Mouse (Mus musculus): ENCODE results near the gene Cavin4.

The Cavin4 gene

DNA sequence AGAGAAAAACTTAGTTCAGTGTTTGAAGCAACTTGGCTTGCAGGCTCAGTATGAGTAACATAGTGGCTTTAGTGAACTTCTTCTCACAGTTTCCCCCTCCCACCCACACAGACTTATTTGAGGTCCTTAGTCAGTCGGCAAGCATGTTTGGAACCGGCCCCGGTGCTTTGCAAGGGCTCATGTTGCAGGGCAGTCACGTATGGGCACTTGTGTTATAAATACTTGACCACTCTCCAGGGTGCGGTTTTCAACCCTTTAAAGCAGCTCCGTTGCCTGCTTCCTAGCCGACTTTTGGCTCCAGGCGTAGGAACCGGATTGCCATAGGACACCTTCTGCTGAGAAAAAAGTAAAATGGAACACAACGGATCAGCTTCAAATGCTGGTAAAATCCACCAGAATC is at the start of gene Cavin4:
Cavin4 (plus strand) TSS at position 244 of the 400 bp plus-strand sequence.
- ATAC-seq (ENCODE audit: low TSS enrichment), result no peak

DNA sequence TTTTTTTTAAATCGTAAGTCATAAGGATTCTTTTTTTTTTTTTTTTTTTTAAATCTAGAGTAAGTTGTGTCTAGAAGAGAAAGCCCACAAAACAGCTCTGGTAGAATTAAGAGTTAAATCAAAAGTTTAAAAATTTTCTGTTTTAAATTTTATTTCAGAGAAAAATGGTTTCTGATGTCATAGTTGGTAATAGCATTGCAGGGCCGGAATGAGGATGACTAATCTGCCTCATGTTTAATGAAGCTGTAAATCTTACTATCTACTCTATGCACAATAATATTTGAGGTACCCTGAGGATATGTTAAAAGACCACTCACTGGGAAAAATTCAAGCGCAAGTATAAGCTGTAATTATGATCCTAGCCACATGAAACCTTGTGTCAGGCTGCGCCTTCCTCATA is 47.8 kb upstream of the Cavin4 start:
- no peak for ATAC-seq (ENCODE audit: low TSS enrichment)

DNA sequence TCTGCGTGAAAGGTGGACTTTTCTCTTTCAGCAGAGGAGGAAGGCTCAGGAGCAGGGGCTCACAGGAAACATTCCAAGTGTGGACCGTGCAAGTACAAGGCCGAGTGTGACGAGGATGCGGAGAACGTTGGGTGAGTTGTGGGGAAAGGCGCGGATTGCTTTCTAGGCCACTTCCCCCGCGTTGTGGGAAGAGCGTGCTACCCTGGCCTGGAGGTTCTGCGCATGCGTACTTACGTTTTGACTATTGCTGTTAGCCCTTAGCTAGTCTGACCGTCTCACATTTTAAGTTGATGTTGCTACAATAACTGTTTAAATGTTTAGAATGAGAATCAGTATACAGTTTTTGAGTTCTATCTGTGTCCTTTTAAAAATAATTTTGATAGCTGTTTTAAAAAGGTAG is 46.1 kb upstream of the Cavin4 start:
- no peak for ATAC-seq (ENCODE audit: low TSS enrichment)

DNA sequence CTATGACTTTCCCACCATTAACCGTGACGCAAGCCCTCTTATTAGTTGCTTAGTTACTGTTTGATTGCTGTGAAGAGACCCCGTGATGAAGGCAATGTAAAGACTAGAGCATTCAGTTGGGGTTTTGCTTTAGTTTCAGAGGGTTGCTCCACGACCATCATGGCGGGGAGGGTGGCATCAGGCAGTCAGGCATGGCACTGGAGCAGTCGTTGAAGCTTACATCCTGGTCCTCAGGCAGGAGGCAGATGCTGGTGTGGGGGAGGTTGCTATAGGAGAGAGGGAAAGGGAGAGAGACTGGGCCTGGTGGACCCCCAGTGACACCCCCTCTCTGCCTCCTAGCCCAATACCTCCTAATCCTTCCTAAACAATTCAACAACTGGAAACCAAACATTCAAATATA is 43.2 kb upstream of the Cavin4 start:
- no peak for ATAC-seq (ENCODE audit: low TSS enrichment)

DNA sequence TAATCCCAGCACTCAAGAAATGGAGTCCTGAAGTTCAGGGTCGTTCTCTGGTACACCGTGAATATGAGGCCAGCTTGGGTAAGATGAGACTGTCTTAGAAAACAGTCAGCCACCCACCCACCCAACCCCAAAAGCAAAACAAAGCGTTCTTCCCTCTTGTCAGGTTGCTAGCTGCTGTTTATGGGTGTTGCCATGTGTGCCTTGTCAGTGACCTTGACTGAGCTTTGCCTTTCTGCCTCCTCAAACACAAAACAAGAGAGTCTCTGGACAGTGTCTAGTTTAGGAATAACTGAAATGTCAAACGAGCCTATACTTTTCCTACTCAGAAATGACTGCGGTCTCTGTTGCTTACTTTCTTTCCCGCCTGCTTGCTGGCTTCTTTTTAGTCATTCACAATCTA is 41.1 kb upstream of the Cavin4 start:
- ATAC-seq (ENCODE audit: low TSS enrichment), result no peak

DNA sequence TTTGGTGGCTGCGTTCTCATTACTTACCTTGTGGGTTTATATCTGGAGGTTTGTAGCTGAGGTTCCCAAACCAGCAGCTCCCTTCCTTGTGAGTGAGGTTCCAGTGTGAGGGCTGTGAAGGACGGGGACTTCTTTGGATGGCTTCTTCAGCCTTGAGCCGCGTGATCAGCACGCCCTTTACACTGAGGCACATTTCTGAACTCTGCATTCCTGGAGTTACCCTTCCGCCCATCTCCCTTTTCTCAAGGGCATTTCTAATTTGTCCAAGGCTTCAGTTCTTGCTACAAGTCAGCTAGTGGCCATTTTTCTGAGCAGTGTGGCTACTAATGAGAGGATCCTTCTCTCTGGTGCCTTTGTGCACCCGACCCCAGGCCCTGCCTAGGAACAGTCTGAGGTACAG is 40.4 kb upstream of the Cavin4 start:
- ATAC-seq (ENCODE audit: low TSS enrichment), result no peak

DNA sequence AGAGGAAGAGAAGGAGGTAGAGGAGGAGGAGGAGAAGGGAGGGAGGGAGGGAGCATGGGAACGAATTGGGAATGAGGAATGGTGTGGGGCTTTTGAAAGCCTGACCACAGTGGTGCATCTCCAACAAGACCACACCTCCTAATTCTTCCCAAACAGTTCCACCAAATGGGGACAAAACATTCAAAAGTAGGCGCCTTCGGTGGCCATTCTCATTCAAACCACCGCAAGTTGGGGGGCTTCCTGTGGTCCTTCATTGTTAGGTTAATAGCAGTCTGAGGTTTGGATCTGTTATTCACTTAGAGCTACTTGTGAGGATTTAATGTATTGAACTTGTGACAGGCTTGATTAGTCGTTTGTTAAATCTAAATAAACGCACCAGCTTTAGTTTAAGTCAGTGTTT is 38.4 kb upstream of the Cavin4 start:
- ATAC-seq (ENCODE audit: low TSS enrichment), result no peak

DNA sequence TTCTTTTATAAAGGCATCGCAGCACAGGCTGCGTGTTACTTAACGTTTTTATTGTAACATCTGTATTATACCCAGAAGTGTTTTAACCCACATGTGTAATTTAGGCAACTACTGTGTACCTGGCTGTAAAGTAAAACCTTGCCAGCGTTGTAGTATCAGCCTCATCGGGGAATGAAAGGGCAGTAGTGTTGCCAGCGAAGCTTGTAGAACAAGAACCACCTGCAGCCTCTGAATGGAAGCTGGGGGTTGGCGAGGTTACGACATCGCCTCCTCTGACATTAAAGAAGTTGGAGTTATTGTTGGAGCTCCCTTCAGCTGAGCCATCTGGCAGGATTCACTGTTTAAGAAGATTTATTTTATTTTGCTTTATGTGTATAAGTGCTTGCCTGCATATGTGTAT is 37.5 kb upstream of the Cavin4 start:
- ATAC-seq (ENCODE audit: low TSS enrichment), result no peak

DNA sequence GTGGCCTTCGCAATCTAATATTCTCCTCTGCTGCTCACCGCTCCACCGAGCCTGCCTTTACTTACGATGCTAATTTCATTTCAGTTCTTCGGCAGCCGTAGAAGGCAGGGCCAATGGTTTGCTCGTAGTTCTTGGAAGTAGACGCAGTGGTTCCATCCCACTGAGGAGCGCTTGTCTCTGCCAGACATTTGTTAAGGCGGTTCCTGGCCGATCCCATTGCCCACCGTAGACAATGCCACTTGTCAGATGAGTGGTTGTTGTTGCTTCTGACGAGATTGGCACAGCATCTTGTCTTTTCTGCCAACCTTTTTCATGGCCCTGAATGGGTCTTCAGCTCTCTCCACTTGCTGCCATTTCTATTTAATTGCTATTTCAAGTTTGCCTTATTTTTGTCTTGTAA is 33.9 kb upstream of the Cavin4 start:
- ATAC-seq (ENCODE audit: low TSS enrichment), result peak; percentile 57

DNA sequence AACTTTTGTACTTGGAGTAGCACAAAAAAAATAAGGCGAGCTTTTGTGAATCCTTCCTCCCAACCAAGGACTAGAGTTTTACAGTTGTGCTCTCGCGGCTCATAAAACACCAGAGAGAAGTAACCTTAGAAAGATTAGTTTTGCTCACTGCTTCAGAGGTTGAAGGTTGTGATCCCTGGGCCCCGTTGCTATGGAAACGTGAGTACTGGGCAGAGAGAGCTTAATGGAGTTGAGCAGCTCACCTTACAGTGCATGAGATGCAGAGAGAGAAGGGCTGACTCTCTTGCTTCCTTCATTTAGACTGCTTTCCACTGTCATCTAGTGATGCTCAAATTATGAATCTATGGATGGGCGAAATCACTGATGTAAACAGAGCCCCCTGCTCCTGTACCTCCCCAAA is 29.8 kb upstream of the Cavin4 start:
- ATAC-seq (ENCODE audit: low TSS enrichment), result no peak

DNA sequence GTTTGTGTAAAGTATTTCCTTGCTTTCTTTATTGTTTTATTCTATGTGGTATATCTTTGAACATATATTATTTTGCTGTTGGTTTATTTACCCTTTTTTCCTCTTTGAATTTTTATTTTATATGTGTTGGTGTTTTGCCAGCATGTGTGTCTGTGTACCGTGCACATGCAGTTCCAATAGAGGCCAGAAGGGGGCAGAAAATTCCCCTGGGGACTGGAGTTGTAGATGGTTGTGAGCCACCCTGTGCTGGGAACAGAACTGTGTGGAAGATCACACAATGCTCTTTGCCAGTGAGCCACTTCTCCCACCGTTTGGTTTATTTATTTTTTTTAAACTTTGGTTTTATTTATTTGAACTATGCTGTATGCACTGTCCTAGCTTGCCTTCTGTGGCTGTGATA is 29.3 kb upstream of the Cavin4 start:
- no peak for ATAC-seq (ENCODE audit: low TSS enrichment)

DNA sequence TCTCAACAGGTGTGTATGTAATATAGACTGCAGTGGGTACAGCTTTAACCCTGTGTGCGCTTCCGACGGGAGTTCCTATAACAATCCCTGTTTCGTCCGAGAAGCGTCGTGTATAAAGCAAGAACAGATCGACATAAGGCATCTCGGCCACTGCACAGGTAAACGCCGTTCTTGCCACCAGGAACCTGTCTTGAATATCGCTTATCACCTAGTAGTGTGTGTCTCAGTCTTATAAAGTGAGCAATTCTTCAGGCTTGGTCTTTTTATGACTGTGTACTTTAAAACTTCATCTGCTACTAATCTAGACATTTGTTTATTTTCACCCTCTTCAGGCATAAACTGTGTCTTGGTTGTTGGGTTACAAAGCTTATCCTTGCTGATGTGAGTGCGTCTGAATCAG is 26.5 kb upstream of the Cavin4 start:
- ATAC-seq (ENCODE audit: low TSS enrichment), result no peak

DNA sequence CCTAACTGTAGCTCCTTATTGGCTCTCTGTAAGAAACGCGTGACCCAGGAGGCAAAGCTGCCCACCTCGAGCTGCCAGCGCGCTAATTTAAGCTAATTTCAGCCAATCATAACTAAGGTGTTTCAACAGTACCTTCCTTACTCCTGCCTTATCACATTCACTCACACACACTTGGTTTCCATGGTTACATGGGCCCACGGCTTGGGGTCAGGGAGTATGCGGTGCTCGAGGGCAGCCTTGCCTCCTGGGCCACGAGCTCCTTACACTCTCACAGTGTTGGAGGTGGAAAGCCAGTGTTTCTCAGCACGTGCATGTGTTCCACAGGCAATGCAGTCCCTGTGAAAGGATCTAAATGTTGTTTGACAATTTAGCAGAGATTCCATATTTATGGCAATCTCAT is 25.2 kb upstream of the Cavin4 start:
- ATAC-seq (ENCODE audit: low TSS enrichment), result no peak; the same call in 1 of the 2 replicates

DNA sequence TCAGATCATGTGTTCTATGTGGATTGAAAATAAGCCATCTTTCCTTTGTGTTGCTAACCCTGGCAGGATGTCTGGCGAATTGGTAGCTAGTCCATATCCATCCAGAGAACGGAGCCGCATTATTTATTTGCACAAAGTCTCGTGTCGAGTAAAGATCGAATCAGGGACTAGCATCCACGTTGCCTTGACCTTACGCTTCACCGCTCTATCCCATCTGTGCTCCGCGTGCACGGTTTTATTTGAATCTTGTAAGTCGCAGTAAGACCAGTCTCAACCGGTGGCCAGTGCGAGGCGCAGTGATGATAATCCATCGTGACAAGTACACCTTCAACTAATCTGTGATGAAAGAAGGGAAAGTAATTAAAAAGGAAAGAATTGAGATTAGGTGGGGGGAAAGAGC is 23.8 kb upstream of the Cavin4 start:
- ATAC-seq (ENCODE audit: low TSS enrichment), result no peak

DNA sequence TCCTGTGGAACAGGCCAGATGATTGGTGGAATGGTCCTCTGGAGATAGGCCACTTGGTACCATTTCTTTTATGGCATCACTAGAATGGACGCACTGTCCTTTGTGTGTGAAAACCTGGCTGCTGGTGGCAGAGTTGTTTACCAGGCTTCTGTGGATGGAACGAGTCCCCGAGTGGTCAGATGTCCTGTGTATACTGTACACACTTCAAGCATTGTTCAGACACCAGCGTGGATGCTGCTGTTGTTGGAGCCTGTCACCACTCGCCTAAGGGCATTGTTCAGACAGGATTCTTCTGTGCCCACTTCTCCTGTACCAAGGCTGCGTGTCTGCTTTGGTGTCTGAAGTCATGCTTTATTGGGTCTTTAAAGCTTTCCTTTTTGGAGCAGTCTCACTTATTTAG is 19.5 kb upstream of the Cavin4 start:
- ATAC-seq (ENCODE audit: low TSS enrichment), result peak; percentile 79

DNA sequence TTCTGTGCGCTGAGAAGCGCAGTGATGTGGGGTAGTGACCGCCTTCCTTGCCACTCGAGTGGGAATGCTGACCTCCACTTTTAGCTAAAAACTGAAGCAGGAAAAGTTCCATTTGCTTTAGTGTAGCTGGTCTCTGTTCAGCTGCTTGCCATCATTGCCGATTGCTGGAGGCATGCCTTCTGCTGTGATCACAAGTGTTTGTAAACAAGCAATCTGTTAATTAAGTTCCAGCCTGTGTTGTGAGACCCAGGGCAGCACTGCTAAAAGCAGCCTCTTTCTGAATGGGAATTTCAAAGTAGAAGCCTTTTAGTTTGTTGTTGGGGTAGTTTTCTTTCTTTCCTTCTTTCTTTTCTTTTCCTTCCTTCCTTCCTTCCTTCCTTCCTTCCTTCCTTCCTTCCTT is 17.2 kb upstream of the Cavin4 start:
- no peak for ATAC-seq (ENCODE audit: low TSS enrichment)

DNA sequence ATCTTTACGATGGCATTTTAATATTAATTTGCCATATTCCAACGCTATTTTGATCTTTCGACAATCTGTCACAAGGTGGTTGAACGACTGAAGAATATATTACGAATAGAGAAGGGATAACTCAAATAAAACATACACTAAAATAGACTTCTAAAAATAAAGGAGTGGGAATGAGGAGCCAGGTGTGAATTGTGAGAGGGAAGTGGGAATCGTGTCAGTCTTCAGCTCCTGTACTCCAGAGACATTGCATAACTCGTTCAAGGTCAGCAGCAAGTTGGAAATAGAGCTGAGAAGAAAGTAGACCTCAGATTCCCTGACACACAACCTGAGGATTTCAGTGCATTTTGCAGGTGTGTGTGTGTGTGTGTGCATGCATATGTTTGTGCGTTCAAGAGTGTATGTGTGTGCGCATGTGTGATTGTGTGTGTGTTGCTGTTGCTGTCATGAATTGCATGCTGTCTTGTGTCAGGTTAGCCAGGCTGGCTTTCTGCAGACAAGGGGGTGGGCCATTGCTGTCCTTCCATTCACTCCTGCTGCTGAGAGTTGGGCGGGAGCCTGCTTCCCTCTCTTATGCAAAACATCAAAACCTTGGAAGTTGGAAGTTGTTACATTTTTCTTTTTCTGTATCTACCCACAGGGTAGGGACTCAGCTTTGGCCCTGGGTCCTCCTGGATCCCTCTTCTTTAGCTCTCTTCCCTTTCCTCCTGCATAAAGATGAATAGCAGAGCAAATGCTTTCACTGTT is 12.5 kb upstream of the Cavin4 start:
- ATAC-seq (ENCODE audit: low TSS enrichment), result peak; percentile 83

DNA sequence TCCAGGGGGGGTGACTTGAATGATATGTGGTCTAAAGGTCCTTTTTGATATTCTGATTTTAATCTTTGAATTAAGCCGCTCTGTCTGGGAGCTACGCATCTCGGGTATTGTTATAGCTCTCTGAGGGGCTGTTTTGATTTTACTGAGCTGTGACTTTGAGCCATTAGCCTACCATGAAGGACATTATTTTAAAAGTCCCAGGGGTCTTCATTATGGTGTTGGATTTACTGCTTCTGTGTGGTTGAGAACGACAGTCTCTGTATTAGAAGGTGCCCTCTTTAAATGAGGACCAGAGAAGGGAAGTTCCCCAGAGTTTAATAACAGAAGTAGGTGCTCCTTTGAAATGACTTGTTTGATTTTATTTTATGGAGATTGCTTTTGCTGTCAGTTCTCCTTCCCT is 9.2 kb upstream of the Cavin4 start:
- ATAC-seq (ENCODE audit: low TSS enrichment), result no peak

DNA sequence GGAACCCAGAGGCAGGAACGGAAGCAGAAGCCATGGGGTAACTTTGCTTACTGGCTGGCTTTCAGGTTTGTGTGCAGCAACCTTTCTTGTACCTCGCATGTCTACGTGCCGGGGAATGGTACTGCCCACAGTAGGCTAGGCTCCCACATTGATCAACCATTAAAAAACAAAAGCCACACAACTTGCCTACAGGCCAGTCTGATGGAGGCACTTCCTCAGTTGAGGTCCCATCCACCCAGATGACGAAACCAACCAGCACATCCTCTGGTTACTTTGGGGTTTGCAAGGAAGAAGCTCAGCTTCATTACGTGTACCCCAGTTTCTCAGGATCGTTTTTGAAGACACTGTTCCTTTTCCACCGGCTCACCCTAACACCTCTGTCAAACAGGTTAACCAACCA is 6.8 kb upstream of the Cavin4 start:
- no peak for ATAC-seq (ENCODE audit: low TSS enrichment)

DNA sequence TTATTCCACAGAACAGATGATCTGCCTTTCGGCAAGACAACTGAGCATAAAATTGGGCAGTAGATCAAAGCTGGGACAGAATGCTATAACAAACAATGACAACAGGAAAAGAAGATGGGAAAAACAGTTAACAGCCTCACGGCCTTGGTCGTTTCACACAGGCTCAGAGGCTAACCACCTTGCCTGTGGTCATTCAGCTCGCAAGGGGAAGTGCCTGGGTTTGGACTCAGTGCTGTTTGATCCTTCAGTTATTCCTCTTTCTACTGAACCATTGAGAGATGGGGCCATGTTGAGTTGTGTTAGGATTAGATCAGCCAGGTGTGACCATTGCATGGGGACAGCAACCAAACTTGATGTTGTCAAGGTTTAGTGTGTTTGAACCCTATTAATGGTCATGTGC is 3.2 kb upstream of the Cavin4 start:
- ATAC-seq (ENCODE audit: low TSS enrichment), result no peak

DNA sequence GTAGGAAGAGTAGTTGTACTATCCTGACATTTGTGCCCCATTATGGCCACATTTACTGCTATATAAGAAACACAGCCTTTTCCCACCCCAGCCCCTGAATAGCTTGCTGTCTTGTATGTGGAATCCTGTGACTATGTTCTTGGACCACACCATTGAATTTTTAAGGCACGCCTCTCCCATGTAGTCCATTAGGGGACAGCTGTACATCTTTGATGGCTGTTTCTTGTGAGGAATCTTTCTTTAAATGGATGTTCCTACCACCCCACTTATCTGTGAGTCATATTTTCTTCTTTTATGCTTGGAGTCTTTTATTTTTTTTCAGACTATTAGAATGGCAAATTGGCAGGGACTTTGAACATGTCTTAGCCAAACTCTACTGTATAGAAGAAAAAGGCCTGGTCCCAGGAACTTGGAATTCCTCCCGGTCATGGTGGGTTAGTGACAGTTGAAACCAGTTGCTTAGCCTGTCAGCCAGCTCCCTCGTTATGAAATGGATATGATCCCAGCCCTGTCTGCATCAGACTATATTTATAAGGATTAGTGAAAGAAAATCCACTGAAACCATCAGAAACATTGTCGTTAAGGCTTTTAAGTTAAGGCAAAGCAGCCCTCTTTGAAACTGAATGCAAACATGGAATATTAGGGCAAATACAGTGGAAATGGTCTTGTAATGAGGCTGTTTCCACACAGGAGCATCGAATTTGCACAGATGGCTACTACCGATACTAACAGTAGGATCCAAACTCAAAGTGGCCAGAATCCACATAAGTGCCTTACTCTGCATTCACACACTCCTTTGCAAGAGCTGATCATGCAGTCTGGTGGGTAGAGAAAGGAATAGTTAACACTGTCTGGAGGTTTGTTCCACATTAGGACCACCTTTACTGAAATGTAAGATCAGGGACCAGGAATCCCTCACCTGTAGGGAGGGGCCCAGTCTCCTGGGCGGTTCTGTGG is 2.4 kb upstream of the Cavin4 start:
- ATAC-seq (ENCODE audit: low TSS enrichment), result peak; percentile 75

DNA sequence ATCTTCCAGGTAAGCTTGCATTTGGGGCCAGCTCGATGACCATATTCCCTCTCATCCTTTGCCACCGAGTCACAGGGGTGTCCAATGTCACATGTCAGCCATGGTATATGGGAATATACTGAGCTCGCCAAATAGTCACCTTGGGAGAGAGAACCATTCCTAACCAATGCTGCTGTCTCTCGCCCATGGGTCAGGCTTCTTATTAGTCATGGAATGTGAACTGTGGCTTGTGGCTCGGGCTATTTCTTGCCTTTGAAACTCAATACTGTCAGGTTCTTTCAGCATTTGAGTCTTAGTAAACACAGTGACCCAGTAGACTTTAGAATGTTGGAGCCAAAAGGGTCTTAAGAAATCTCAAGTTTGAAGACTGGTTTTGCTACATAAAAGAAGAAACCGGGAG is 707 bp downstream of the Cavin4 start:
- ATAC-seq (ENCODE audit: low TSS enrichment), result no peak

DNA sequence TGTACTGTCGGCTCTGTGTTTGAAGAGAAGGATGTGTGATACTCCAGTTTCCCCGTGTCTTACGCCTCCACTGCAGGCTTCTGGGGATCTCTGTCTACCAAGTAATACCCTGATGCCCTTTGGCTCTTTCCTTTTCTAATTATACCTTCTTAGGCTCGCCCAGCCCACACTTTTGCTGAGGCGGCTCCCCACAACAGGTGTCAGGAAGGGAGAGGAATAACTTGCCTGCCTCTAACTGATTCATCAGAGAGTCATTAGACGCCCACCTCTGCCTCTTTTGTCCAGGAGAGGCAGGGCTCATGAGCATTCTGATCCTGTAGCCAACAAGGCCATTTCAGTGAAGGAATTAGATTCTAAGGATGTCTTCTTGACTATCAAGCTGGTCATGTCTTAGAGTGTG is 4.0 kb downstream of the Cavin4 start:
- ATAC-seq (ENCODE audit: low TSS enrichment), result no peak
